Mouse (Mus musculus): Measurements from ENCODE around the gene Asna1.

Gene Asna1

DNA sequence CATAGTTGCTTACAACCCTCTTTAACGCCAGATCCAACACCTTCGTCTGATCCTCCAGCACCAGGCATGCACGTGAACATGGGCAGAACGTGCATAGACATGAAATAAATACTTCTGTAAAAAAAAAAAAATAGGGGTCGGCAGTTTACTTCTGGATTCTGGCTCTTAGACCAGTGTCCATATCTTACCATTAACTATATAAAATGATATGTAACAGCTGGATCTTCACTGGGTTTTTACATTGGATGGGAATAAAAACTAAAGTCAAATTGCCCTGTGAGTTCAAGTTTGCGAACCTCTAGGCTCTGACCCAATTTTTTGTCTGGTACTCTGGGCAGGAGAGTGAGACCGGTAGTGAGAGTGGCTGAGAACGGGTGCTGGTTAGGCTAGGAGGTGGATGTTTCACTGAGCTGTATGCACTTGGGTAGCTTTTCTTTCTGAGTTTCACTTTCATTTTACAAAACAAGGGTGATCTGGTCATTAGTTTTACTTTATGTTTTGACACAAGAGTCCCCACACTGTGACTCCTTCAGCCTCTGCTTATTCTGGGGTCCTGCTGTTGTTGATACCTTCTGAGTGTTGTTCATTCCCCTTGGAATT lies 50.4 kb downstream of the Asna1 start:
- no peak for DNase-seq (ENCODE audit: low spot score)

GRCm38 (mm10) chr8:84973803-84974542 lies 51.1 kb downstream of the Asna1 start:
- DNase-seq (ENCODE audit: low spot score): peak; percentile 88

GRCm38 (mm10) chr8:84973079-84973478 lies 52.0 kb downstream of the Asna1 start:
- peak; percentile 16 for DNase-seq (ENCODE audit: low spot score)

DNA sequence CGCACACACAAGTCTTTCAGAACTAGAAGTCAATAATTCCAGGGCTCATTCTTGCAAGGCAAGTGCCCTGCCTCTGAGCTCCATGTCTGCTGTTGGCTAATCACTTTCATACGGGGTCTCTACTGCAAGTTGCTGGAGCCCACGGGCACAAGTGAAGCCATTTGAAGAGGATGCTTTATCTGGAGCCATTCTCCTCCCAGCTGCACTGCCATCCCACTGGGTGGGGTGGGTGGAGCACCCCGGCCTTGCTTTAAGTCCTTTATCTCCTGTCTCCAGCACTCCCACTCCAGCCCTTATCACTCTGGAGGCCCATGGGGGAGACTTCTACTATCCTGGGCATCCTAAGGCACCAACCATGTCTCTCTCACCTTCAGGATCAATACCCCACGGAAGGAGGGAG lies 54.2 kb downstream of the Asna1 start:
- no peak for DNase-seq (ENCODE audit: low spot score)

DNA sequence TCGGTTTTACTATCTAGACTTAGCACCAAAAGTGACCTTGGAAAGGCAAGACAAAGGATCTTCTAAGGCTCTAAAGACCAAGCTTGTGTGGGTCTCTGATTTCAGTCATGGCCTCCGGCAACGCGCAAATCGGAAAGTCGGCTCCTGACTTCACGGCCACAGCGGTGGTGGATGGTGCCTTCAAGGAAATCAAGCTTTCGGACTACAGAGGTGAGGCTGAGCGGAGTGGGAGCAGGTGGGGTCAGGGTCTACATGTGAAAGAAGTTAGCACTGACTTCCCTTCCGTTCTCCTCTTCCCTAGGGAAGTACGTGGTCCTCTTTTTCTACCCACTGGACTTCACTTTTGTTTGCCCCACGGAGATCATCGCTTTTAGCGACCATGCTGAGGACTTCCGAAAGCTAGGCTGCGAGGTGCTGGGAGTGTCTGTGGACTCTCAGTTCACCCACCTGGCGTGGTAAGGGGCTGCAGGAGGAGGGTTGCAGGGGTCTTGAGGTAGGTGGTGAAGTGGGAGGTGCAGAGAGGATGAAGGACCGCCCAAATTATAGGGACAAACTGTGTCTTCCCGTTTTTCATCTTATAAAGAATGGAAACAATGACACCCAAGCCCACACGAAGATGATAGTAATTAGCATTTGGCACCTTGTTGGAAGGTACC lies 54.8 kb downstream of the Asna1 start:
- peak; percentile 49 for DNase-seq (ENCODE audit: low spot score)

GRCm38 (mm10) chr8:84969241-84970134 lies 55.6 kb downstream of the Asna1 start, which contains the start of the genes Gm49661, Prdx2 and Rnaseh2a:
TSS of gene Gm49661 (minus strand) at chr8:84969433.
TSS of gene Prdx2 (plus strand) at chr8:84969587.
TSS of gene Rnaseh2a (minus strand) at chr8:84969767.
- DNase-seq (ENCODE audit: low spot score): peak; percentile 83

DNA sequence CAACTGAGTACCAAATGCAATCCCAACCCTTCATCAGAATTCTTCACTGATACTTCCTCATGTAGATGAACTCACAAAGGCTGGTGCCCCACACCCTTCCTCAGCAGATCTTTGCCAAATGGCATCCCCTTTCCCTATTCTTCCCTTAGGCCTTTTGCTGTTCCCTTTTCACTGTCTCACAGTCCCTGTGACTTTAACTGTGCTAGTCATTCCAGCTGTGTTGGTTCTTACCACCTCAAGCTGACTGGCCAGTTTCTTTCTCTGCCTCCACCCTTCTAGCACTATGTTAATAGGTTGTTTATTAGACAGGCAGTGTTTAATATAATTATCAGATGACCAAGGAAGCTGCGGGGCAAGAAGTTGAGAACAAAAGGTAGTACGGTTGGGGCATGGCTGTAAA lies 56.4 kb downstream of the Asna1 start:
- peak; percentile 56 for DNase-seq (ENCODE audit: low spot score)

All from MN1 (cell line).